Mouse (Mus musculus): Measurements from ENCODE around the gene Dynlrb1. TPM values are rescaled to one million over a fixed set of nuclear protein-coding genes. Genes with fewer than 3 reads are reported as not detected.
A peak's percentile ranks its signal among the peaks of the same experiment; 100 is the strongest.

The Dynlrb1 gene
- 788 and 867 TPM in 2 replicates for polyA plus RNA-seq (2012; rRNA removed)

GRCm38 (mm10) chr2:155236362-155236992 lies at the start of gene Dynlrb1:
Gene Dynlrb1 (plus strand): TSS chr2:155236533.
- H3K4me1 ChIP-seq (ENCODE audit: control insufficient read depth, insufficient read depth, low read length): peaks cover 7% of the 10 kb centered on the region
- H3K27ac ChIP-seq (ENCODE audit: insufficient read depth, low read length): peak within 1 kb of the TSS; percentile 25; the same call in 1 of the 2 replicates
- peak within 1 kb of the TSS; percentile 48 for H3K4me3 ChIP-seq (ENCODE audit: insufficient read depth, low read length)
- TF ChIP-seq POLR2A (IDR thresholded peaks at IDR 0.05; ENCODE audit: extremely low read depth, insufficient read depth, low read length) (peak; percentile 91), CTCF (IDR thresholded peaks at IDR 0.05; ENCODE audit: extremely low read depth, insufficient read depth, low read length) (no peak)

- TF ChIP-seq POLR2A (IDR thresholded peaks at IDR 0.05; ENCODE audit: extremely low read depth, insufficient read depth, low read length): no peak
- peak; percentile 58 for TF ChIP-seq CTCF (IDR thresholded peaks at IDR 0.05; ENCODE audit: extremely low read depth, insufficient read depth, low read length)
- no peaks in the 10 kb centered on the region for H3K4me1 ChIP-seq (ENCODE audit: control insufficient read depth, insufficient read depth, low read length)
- no peak overlapping the region for H3K4me3 ChIP-seq (ENCODE audit: insufficient read depth, low read length)
- no peak overlapping the region for H3K27ac ChIP-seq (ENCODE audit: insufficient read depth, low read length)
Observed at GRCm38 (mm10) chr2:155207419-155207818, 28.9 kb upstream of the Dynlrb1 start.

GRCm38 (mm10) chr2:155223145-155223544 lies 13.2 kb upstream of the Dynlrb1 start:
- no peak for TF ChIP-seq CTCF (IDR thresholded peaks at IDR 0.05; ENCODE audit: extremely low read depth, insufficient read depth, low read length)
- TF ChIP-seq POLR2A (IDR thresholded peaks at IDR 0.05; ENCODE audit: extremely low read depth, insufficient read depth, low read length): no peak
- no peak overlapping the region for H3K27ac ChIP-seq (ENCODE audit: insufficient read depth, low read length)
- no peaks in the 10 kb centered on the region for H3K4me1 ChIP-seq (ENCODE audit: control insufficient read depth, insufficient read depth, low read length)

GRCm38 (mm10) chr2:155224721-155225120 lies 11.6 kb upstream of the Dynlrb1 start:
- H3K27ac ChIP-seq (ENCODE audit: insufficient read depth, low read length): no peak overlapping the region
- H3K4me1 ChIP-seq (ENCODE audit: control insufficient read depth, insufficient read depth, low read length): no peaks in the 10 kb centered on the region
- TF ChIP-seq POLR2A (IDR thresholded peaks at IDR 0.05; ENCODE audit: extremely low read depth, insufficient read depth, low read length) (no peak), CTCF (IDR thresholded peaks at IDR 0.05; ENCODE audit: extremely low read depth, insufficient read depth, low read length) (no peak)

More at GRCm38 (mm10) chr2:155223145-155223544, 13.2 kb upstream of the Dynlrb1 start:
- H3K4me3 ChIP-seq (ENCODE audit: insufficient read depth, low read length): no peak overlapping the region

GRCm38 (mm10) chr2:155235746-155236361 lies 479 bp upstream of the Dynlrb1 start:
- Histone ChIP-seq H3K4me3 (ENCODE audit: insufficient read depth, low read length) (peak overlapping the region; percentile 48), H3K27ac (ENCODE audit: insufficient read depth, low read length) (peak overlapping the region; percentile 15; the same call in 1 of the 2 replicates), H3K4me1 (ENCODE audit: control insufficient read depth, insufficient read depth, low read length) (peaks cover 7% of the 10 kb centered on the region)
- no peak for TF ChIP-seq CTCF (IDR thresholded peaks at IDR 0.05; ENCODE audit: extremely low read depth, insufficient read depth, low read length)
- TF ChIP-seq POLR2A (IDR thresholded peaks at IDR 0.05; ENCODE audit: extremely low read depth, insufficient read depth, low read length): no peak

More at GRCm38 (mm10) chr2:155224721-155225120, 11.6 kb upstream of the Dynlrb1 start:
- H3K4me3 ChIP-seq (ENCODE audit: insufficient read depth, low read length): no peak overlapping the region

- peaks cover 7% of the 10 kb centered on the region for H3K4me1 ChIP-seq (ENCODE audit: control insufficient read depth, insufficient read depth, low read length)
- peak overlapping the region; percentile 48 for H3K4me3 ChIP-seq (ENCODE audit: insufficient read depth, low read length)
- H3K27ac ChIP-seq (ENCODE audit: insufficient read depth, low read length): no peak overlapping the region
- no peak for TF ChIP-seq POLR2A (IDR thresholded peaks at IDR 0.05; ENCODE audit: extremely low read depth, insufficient read depth, low read length)
- TF ChIP-seq CTCF (IDR thresholded peaks at IDR 0.05; ENCODE audit: extremely low read depth, insufficient read depth, low read length): no peak
Observed at GRCm38 (mm10) chr2:155237276-155237675, 943 bp downstream of the Dynlrb1 start.

- Histone ChIP-seq H3K4me3 (ENCODE audit: insufficient read depth, low read length) (no peak overlapping the region), H3K4me1 (ENCODE audit: control insufficient read depth, insufficient read depth, low read length) (peaks cover 8% of the 10 kb centered on the region), H3K27ac (ENCODE audit: insufficient read depth, low read length) (no peak overlapping the region)
- TF ChIP-seq CTCF (IDR thresholded peaks at IDR 0.05; ENCODE audit: extremely low read depth, insufficient read depth, low read length): 0 out of 2 replicates have a peak, but pooled peaks have one; percentile 7
- no peak for TF ChIP-seq POLR2A (IDR thresholded peaks at IDR 0.05; ENCODE audit: extremely low read depth, insufficient read depth, low read length)
Observed at GRCm38 (mm10) chr2:155240915-155241314, 4.6 kb downstream of the Dynlrb1 start.

- Histone ChIP-seq H3K4me1 (ENCODE audit: control insufficient read depth, insufficient read depth, low read length) (peaks cover 7% of the 10 kb centered on the region), H3K27ac (ENCODE audit: insufficient read depth, low read length) (no peak overlapping the region), H3K4me3 (ENCODE audit: insufficient read depth, low read length) (no peak overlapping the region)
- TF ChIP-seq CTCF (IDR thresholded peaks at IDR 0.05; ENCODE audit: extremely low read depth, insufficient read depth, low read length) (no peak), POLR2A (IDR thresholded peaks at IDR 0.05; ENCODE audit: extremely low read depth, insufficient read depth, low read length) (no peak)
Observed at GRCm38 (mm10) chr2:155242296-155242855, 6.0 kb downstream of the Dynlrb1 start.

GRCm38 (mm10) chr2:155246231-155246630 lies 9.9 kb downstream of the Dynlrb1 start:
- H3K4me1 ChIP-seq (ENCODE audit: control insufficient read depth, insufficient read depth, low read length): peaks cover 4% of the 10 kb centered on the region; the same call in 1 of the 2 replicates
- TF ChIP-seq CTCF (IDR thresholded peaks at IDR 0.05; ENCODE audit: extremely low read depth, insufficient read depth, low read length): no peak
- TF ChIP-seq POLR2A (IDR thresholded peaks at IDR 0.05; ENCODE audit: extremely low read depth, insufficient read depth, low read length): no peak
- H3K27ac ChIP-seq (ENCODE audit: insufficient read depth, low read length): no peak overlapping the region
- H3K4me3 ChIP-seq (ENCODE audit: insufficient read depth, low read length): no peak overlapping the region

Measured in cortical plate, adult 2 months (tissue).